Mouse (Mus musculus) CD4-positive naive resting alpha-beta T cell, adult 57 days (primary cell): Measurements from ENCODE around the gene Tmem106b. TPM values are rescaled to one million over a fixed set of nuclear protein-coding genes. Genes with fewer than 3 reads are reported as not detected.

Experiments
- total RNA-seq: library from RNA; stranded (reverse); gene quantifications from one replicate; pipeline ENCODE4 v1.2.4, GENCODE M21; 2023

Gene Tmem106b
- 38.0 TPM for total RNA-seq

GRCm38 (mm10) chr6:13069302-13070146 is at the start of gene Tmem106b:
Gene Tmem106b, plus strand, starts transcription at chr6:13069759.

Other genes starting within 250 kb of the Tmem106b start
- not detected for gene Vwde, start 155.2 kb downstream of the Tmem106b start, total RNA-seq